Mouse (Mus musculus): Measurements from ENCODE around the gene Lin52. TPM values are rescaled to one million over a fixed set of nuclear protein-coding genes. Genes with fewer than 3 reads are reported as not detected.
A peak's percentile ranks its signal among the peaks of the same experiment; 100 is the strongest.

Lin52 gene
- polyA plus RNA-seq, 1 experiment from 2014 or later = 8.5 TPM

DNA sequence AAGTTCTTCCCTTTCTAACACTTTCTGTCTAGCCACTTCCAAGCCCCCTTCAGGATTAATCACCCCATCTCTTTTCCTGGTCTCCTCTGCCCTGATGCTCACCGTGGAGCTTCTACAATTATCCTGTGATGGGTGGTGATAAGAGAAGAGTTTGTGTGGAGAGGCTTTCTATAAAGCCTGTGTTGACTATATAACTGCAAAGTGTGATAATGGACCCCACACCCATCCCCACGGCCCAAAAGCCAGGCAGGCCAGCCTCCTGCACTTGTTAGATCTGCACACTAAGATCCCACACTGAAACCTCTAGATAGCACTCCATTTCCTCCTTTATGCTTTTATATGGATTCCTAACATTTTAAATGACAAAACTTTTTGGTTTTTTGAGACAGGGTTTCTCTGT is 66.8 kb downstream of the Lin52 start:
- TF ChIP-seq EP300 (optimal IDR thresholded peaks at IDR 0.05) (no peak), CTCF (IDR thresholded peaks at IDR 0.05; ENCODE audit: low read depth) (no peak)
- no peaks in the 10 kb centered on the region for H3K4me1 ChIP-seq (replicated peaks; ENCODE audit: control insufficient read depth, insufficient read depth)
- no peak overlapping the region for H3K4me2 ChIP-seq (replicated peaks; ENCODE audit: low read depth)
- no peaks in the 10 kb centered on the region for H3K27me3 ChIP-seq (ENCODE audit: control insufficient read depth, insufficient read depth, low read length)
- 68% methylated on average over 2 of the region's 2 CpGs for WGBS
- H3K27ac ChIP-seq (replicated peaks) = no peak overlapping the region
- DNase-seq (ENCODE audit: low spot score) = no peak
- no peaks in the 10 kb centered on the region for H3K9me3 ChIP-seq (ENCODE audit: control insufficient read depth, low read length)
- H3K4me3 ChIP-seq (ENCODE audit: low read depth, low read length) = no peak overlapping the region
- no peaks in the 10 kb centered on the region for H3K36me3 ChIP-seq (ENCODE audit: control insufficient read depth, insufficient read depth, low read length)
- no peak overlapping the region for H3K9ac ChIP-seq (ENCODE audit: low read length)
- no peak for ATAC-seq (ENCODE audit: low FRiP score, low TSS enrichment)

DNA sequence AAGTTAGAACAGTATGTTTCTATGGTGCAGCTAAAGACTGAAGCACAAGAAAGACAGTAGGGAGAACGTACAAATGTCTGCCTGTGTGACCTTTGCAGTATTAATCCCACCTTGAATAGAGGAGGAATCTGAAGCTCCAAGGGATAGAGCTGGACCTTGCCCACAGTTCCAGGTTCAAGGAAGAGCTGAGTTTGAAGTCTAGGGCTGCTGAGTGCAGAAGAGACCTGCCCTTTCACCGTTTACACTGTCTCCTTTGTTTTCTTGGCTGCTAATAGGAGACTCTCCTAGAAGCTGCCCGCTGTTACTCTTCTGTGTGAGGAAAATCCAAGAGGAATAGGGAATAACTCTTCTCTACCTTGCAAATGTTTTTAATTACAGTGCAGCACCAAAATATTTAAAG is 72.5 kb downstream of the Lin52 start:
- DNase-seq (ENCODE audit: low spot score) (no peak), ATAC-seq (ENCODE audit: low FRiP score, low TSS enrichment) (no peak)
- Histone ChIP-seq H3K9ac (ENCODE audit: low read length) (no peak overlapping the region), H3K36me3 (ENCODE audit: control insufficient read depth, insufficient read depth, low read length) (no peaks in the 10 kb centered on the region), H3K9me3 (ENCODE audit: control insufficient read depth, low read length) (no peaks in the 10 kb centered on the region), H3K4me2 (replicated peaks; ENCODE audit: low read depth) (no peak overlapping the region), H3K27me3 (ENCODE audit: control insufficient read depth, insufficient read depth, low read length) (no peaks in the 10 kb centered on the region), H3K4me1 (replicated peaks; ENCODE audit: control insufficient read depth, insufficient read depth) (no peaks in the 10 kb centered on the region), H3K4me3 (ENCODE audit: low read depth, low read length) (no peak overlapping the region), H3K27ac (replicated peaks) (no peak overlapping the region)
- TF ChIP-seq EP300 (optimal IDR thresholded peaks at IDR 0.05) (no peak), CTCF (IDR thresholded peaks at IDR 0.05; ENCODE audit: low read depth) (no peak)
- WGBS = 53% methylated on average over 3 of the region's 3 CpGs

DNA sequence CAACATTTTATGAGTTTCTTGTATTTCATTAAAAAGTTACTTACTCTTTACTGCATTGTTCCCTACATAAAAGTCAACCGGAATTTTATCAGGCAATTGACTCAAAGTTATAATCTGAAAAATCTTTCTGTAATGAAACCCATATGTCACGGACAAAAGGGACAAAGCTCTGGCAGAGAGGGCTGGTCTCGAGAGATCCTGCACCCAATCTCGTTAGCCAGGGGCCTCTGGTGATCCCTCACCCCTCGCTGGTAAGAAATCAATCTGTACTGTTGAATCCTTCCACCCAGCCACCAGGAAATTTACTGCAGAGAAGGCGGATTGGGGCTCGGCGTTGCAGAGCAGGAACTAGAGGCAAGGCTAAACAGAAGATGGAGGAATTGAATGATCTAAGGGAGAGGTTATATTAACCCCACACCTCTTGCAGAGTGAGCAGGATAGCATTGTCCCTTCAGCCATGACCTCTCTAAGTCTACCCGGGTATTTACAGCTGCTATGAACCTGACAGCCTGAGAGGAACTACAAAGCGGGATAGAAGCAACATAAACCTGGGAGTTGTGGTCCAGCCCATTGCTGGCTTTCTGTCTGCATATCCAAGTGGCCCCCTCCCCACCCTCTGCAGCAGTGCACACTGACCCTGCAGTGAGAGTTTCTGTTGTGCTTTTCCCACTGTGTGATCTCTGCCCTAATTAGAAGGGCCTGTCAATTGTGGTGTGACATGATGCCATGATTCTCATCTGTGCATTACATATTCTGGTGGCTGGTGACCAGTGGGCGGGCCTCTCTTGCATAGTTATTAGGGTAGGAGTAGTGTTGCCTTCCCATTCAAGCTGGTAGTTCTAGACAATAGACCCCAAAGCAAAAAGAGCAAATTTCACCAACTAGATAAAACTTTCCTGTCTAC is 73.2 kb downstream of the Lin52 start:
- Histone ChIP-seq H3K36me3 (ENCODE audit: control insufficient read depth, insufficient read depth, low read length) (no peaks in the 10 kb centered on the region), H3K9ac (ENCODE audit: low read length) (no peak overlapping the region), H3K27ac (replicated peaks) (no peak overlapping the region), H3K9me3 (ENCODE audit: control insufficient read depth, low read length) (no peaks in the 10 kb centered on the region), H3K27me3 (ENCODE audit: control insufficient read depth, insufficient read depth, low read length) (no peaks in the 10 kb centered on the region), H3K4me2 (replicated peaks; ENCODE audit: low read depth) (no peak overlapping the region), H3K4me1 (replicated peaks; ENCODE audit: control insufficient read depth, insufficient read depth) (no peaks in the 10 kb centered on the region), H3K4me3 (ENCODE audit: low read depth, low read length) (no peak overlapping the region)
- DNase-seq (ENCODE audit: low spot score) (no peak), ATAC-seq (ENCODE audit: low FRiP score, low TSS enrichment) (peak; percentile 47; the same call in 1 of the 2 replicates)
- WGBS = 61% methylated on average over 11 of the region's 11 CpGs
- TF ChIP-seq CTCF (IDR thresholded peaks at IDR 0.05; ENCODE audit: low read depth) = no peak

DNA sequence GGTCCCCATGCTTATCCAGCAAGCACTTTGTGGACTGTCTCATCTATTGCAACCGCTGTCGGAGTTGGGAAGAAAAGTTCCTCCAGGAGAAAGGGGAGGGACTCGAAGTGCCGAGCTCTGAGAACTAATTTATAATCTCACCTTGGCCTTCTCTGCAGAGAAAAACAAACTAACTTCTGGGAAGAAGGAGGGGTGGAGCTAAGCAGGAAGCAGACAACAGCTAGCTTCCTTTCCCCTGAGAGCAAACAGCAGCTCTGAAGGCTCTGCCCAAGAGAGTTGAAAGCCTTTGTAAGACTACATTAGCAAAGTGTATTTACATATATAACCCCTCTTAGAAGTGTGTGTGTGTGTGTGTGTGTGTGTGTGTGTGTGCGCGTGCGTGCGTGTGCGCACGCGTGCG is 74.2 kb downstream of the Lin52 start:
- Histone ChIP-seq H3K4me1 (replicated peaks; ENCODE audit: control insufficient read depth, insufficient read depth) (no peaks in the 10 kb centered on the region), H3K27ac (replicated peaks) (0 out of 2 replicates have a peak overlapping the region, but pooled peaks have one; percentile 13), H3K27me3 (ENCODE audit: control insufficient read depth, insufficient read depth, low read length) (no peaks in the 10 kb centered on the region), H3K9ac (ENCODE audit: low read length) (no peak overlapping the region), H3K4me3 (ENCODE audit: low read depth, low read length) (no peak overlapping the region), H3K9me3 (ENCODE audit: control insufficient read depth, low read length) (no peaks in the 10 kb centered on the region), H3K4me2 (replicated peaks; ENCODE audit: low read depth) (no peak overlapping the region), H3K36me3 (ENCODE audit: control insufficient read depth, insufficient read depth, low read length) (no peaks in the 10 kb centered on the region)
- TF ChIP-seq CTCF (IDR thresholded peaks at IDR 0.05; ENCODE audit: low read depth) (no peak), EP300 (optimal IDR thresholded peaks at IDR 0.05) (no peak)
- ATAC-seq (ENCODE audit: low FRiP score, low TSS enrichment) (peak; percentile 72; the same call in 1 of the 2 replicates), DNase-seq (ENCODE audit: low spot score) (peak; percentile 27)
- WGBS = 62% methylated on average over 12 of the region's 12 CpGs

DNA sequence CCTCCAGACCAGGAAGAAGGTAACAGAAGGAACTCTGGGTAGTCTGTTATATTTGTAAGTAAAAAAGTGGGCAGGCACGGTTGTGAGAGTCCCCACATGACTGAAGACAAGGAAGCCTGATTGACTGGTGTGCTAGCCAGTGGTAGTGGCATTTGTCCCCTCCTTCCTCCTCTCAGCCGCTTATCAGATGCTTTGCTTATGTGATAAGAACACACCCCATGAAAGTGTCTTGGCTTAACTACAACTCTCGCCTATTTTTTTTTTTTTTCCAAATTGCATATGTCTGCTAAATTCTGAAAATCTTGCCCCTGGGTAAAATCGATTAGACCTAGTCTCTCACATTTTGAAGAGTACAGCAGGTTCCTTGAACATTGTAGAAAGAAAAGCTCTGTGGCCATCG is 79.2 kb downstream of the Lin52 start:
- ATAC-seq (ENCODE audit: low FRiP score, low TSS enrichment) = no peak
- no peaks in the 10 kb centered on the region for H3K9me3 ChIP-seq (ENCODE audit: control insufficient read depth, low read length)
- no peaks in the 10 kb centered on the region for H3K27me3 ChIP-seq (ENCODE audit: control insufficient read depth, insufficient read depth, low read length)
- WGBS = 75% methylated on average over 5 of the region's 5 CpGs
- peaks cover 5% of the 10 kb centered on the region; the same call in 1 of the 2 replicates for H3K36me3 ChIP-seq (ENCODE audit: control insufficient read depth, insufficient read depth, low read length)
- TF ChIP-seq EP300 (optimal IDR thresholded peaks at IDR 0.05) (no peak), CTCF (IDR thresholded peaks at IDR 0.05; ENCODE audit: low read depth) (no peak)
- H3K9ac ChIP-seq (ENCODE audit: low read length) = no peak overlapping the region
- no peak overlapping the region for H3K27ac ChIP-seq (replicated peaks)
- no peak overlapping the region for H3K4me2 ChIP-seq (replicated peaks; ENCODE audit: low read depth)
- H3K4me3 ChIP-seq (ENCODE audit: low read depth, low read length) = no peak overlapping the region
- no peak for DNase-seq (ENCODE audit: low spot score)
- no peaks in the 10 kb centered on the region for H3K4me1 ChIP-seq (replicated peaks; ENCODE audit: control insufficient read depth, insufficient read depth)
